Mouse (Mus musculus) embryonic facial prominence, embryonic 13.5 days (tissue): Measurements from ENCODE around the gene Sh3pxd2b. TPM values are rescaled to one million over a fixed set of nuclear protein-coding genes. Genes with fewer than 3 reads are reported as not detected.

Experiments
- ATAC-seq: fragments of 200-750 bp; cut with Nextera tagmentation; 2 replicates; pipeline ENCODE4 v1.8.0; 2017; ENCODE audit warnings: low read depth; ENCODE audit not compliant: insufficient number of reproducible peaks, insufficient read depth, low FRiP score, low TSS enrichment
- H3K27ac ChIP-seq: fragments of 300-500 bp; sonication (generic); 2 replicates; pipeline ENCODE4 v1.5.1; 2015; ENCODE audit warnings: moderate library complexity, mild to moderate bottlenecking, inconsistent platforms
- H3K27me3 ChIP-seq: fragments of 300-500 bp; sonication (generic); 2 replicates; pipeline ENCODE4 v1.6.1; 2015; ENCODE audit warnings: mild to moderate bottlenecking, inconsistent platforms
- H3K36me3 ChIP-seq: fragments of 300-500 bp; sonication (generic); 2 replicates; pipeline ENCODE4 v1.6.1; 2015; ENCODE audit warnings: mild to moderate bottlenecking, inconsistent platforms
- H3K4me1 ChIP-seq: fragments of 300-500 bp; sonication (generic); 2 replicates; pipeline ENCODE4 v1.6.1; 2015; ENCODE audit warnings: inconsistent platforms
- H3K4me2 ChIP-seq: fragments of 300-500 bp; sonication (generic); 2 replicates; pipeline ENCODE4 v1.6.1; 2015; ENCODE audit warnings: moderate library complexity, mild to moderate bottlenecking, inconsistent platforms
- H3K4me3 ChIP-seq: fragments of 300-500 bp; sonication (generic); 2 replicates; pipeline ENCODE4 v1.5.1; 2015; ENCODE audit warnings: mild to moderate bottlenecking, inconsistent platforms
- H3K9ac ChIP-seq: fragments of 300-500 bp; sonication (generic); 2 replicates; pipeline ENCODE4 v1.6.1; 2015; ENCODE audit warnings: mild to moderate bottlenecking, inconsistent platforms
- H3K9me3 ChIP-seq: fragments of 300-500 bp; sonication (generic); 2 replicates; pipeline ENCODE4 v1.6.1; 2016; ENCODE audit warnings: inconsistent platforms
- WGBS: fragments of 180-500 bp; shearing (Covaris S2); methylation state at CpG from one replicate; pipeline ENCODE4 v1.1.7; 2015; ENCODE audit warnings: mixed read lengths; 5-methylcytosine and 5-hydroxymethylcytosine counted together
- polyA plus RNA-seq: library from polyadenylated mRNA; unstranded; fragments of >200 nt; fragmentation: Nextera tagmentation; extraction: Ambion mirVana; gene quantifications from 2 replicates; pipeline ENCODE4 v1.2.1, GENCODE M21; 2015

Sh3pxd2b gene
- polyA plus RNA-seq, 1 experiment from 2014 or later = 29.4 TPM

GRCm38 (mm10) chr11:32309928-32310327, 37.7 kb upstream of the Sh3pxd2b start:
- Histone ChIP-seq H3K27ac (no peak overlapping the region), H3K4me2 (no peak overlapping the region), H3K27me3 (no peaks in the 10 kb centered on the region), H3K9me3 (no peaks in the 10 kb centered on the region), H3K9ac (no peak overlapping the region), H3K4me1 (no peaks in the 10 kb centered on the region), H3K36me3 (no peaks in the 10 kb centered on the region), H3K4me3 (no peak overlapping the region)
- ATAC-seq = no peak
- WGBS = 63% methylated on average over 3 of the region's 3 CpGs

GRCm38 (mm10) chr11:32316009-32316408, 31.6 kb upstream of the Sh3pxd2b start:
- 81% methylated on average over 3 of the region's 3 CpGs for WGBS
- Histone ChIP-seq H3K4me1 (no peaks in the 10 kb centered on the region), H3K9me3 (no peaks in the 10 kb centered on the region), H3K4me2 (no peak overlapping the region), H3K4me3 (no peak overlapping the region), H3K27ac (no peak overlapping the region), H3K9ac (no peak overlapping the region), H3K36me3 (no peaks in the 10 kb centered on the region), H3K27me3 (no peaks in the 10 kb centered on the region)
- ATAC-seq = no peak

- H3K4me3 ChIP-seq = no peak overlapping the region
- ATAC-seq = no peak
- H3K27me3 ChIP-seq = no peaks in the 10 kb centered on the region
- H3K9me3 ChIP-seq = no peaks in the 10 kb centered on the region
- 64% methylated on average over 11 of the region's 11 CpGs for WGBS
- no peak overlapping the region for H3K9ac ChIP-seq
- no peak overlapping the region for H3K27ac ChIP-seq
- H3K36me3 ChIP-seq = no peaks in the 10 kb centered on the region
- H3K4me2 ChIP-seq = no peak overlapping the region
- peaks cover 5% of the 10 kb centered on the region; the same call in 1 of the 2 replicates for H3K4me1 ChIP-seq
These were observed 27.0 kb upstream of the Sh3pxd2b start for GRCm38 (mm10) chr11:32320507-32321195.

GRCm38 (mm10) chr11:32321196-32321565, 26.4 kb upstream of the Sh3pxd2b start:
- WGBS = 40% methylated on average over 8 of the region's 8 CpGs
- Histone ChIP-seq H3K27me3 (no peaks in the 10 kb centered on the region), H3K9me3 (no peaks in the 10 kb centered on the region), H3K4me2 (no peak overlapping the region), H3K9ac (no peak overlapping the region), H3K4me3 (no peak overlapping the region), H3K4me1 (peaks cover 5% of the 10 kb centered on the region; the same call in 1 of the 2 replicates), H3K27ac (no peak overlapping the region), H3K36me3 (no peaks in the 10 kb centered on the region)
- no peak for ATAC-seq

GRCm38 (mm10) chr11:32324609-32325008, 23.0 kb upstream of the Sh3pxd2b start:
- Histone ChIP-seq H3K36me3 (no peaks in the 10 kb centered on the region), H3K4me2 (peak overlapping the region; percentile 55), H3K9ac (peak overlapping the region; percentile 60), H3K4me3 (peak overlapping the region; percentile 27), H3K9me3 (no peaks in the 10 kb centered on the region), H3K4me1 (peaks cover 5% of the 10 kb centered on the region; the same call in 1 of the 2 replicates), H3K27ac (no peak overlapping the region), H3K27me3 (0 out of 2 replicates have a peak, but pooled peaks cover 4% of the 10 kb centered on the region)
- peak; percentile 76 for ATAC-seq
- 12% methylated on average over 15 of the region's 15 CpGs for WGBS

GRCm38 (mm10) chr11:32331075-32331474, 16.5 kb upstream of the Sh3pxd2b start:
- Histone ChIP-seq H3K36me3 (no peaks in the 10 kb centered on the region), H3K4me3 (no peak overlapping the region), H3K4me1 (peaks cover 9% of the 10 kb centered on the region; the same call in 1 of the 2 replicates), H3K27ac (no peak overlapping the region), H3K9ac (no peak overlapping the region), H3K27me3 (0 out of 2 replicates have a peak, but pooled peaks cover 4% of the 10 kb centered on the region), H3K9me3 (no peaks in the 10 kb centered on the region), H3K4me2 (no peak overlapping the region)
- no peak for ATAC-seq
- 48% methylated on average over 6 of the region's 6 CpGs for WGBS

- no peaks in the 10 kb centered on the region for H3K36me3 ChIP-seq
- no peak for ATAC-seq
- peaks cover 9% of the 10 kb centered on the region; the same call in 1 of the 2 replicates for H3K4me1 ChIP-seq
- H3K4me3 ChIP-seq = no peak overlapping the region
- 0 out of 2 replicates have a peak, but pooled peaks cover 4% of the 10 kb centered on the region for H3K27me3 ChIP-seq
- H3K4me2 ChIP-seq = no peak overlapping the region
- H3K9me3 ChIP-seq = no peaks in the 10 kb centered on the region
- no peak overlapping the region for H3K27ac ChIP-seq
- no peak overlapping the region for H3K9ac ChIP-seq
- WGBS = 73% methylated on average over 5 of the region's 5 CpGs
These were observed 15.8 kb upstream of the Sh3pxd2b start for GRCm38 (mm10) chr11:32331861-32332260.

- H3K27me3 ChIP-seq = 0 out of 2 replicates have a peak, but pooled peaks cover 4% of the 10 kb centered on the region
- H3K4me1 ChIP-seq = peaks cover 9% of the 10 kb centered on the region; the same call in 1 of the 2 replicates
- H3K4me2 ChIP-seq = no peak overlapping the region
- WGBS = 85% methylated on average over 2 of the region's 2 CpGs
- H3K4me3 ChIP-seq = no peak overlapping the region
- H3K27ac ChIP-seq = no peak overlapping the region
- H3K9me3 ChIP-seq = no peaks in the 10 kb centered on the region
- no peak for ATAC-seq
- H3K36me3 ChIP-seq = no peaks in the 10 kb centered on the region
- H3K9ac ChIP-seq = no peak overlapping the region
These were observed 14.4 kb upstream of the Sh3pxd2b start for GRCm38 (mm10) chr11:32333235-32333634.

- H3K4me2 ChIP-seq = no peak overlapping the region
- H3K9ac ChIP-seq = no peak overlapping the region
- H3K4me1 ChIP-seq = 0 out of 2 replicates have a peak, but pooled peaks cover 8% of the 10 kb centered on the region
- H3K27ac ChIP-seq = no peak overlapping the region
- no peak overlapping the region for H3K4me3 ChIP-seq
- 90% methylated on average over 6 of the region's 6 CpGs for WGBS
- H3K27me3 ChIP-seq = no peaks in the 10 kb centered on the region
- H3K36me3 ChIP-seq = no peaks in the 10 kb centered on the region
- ATAC-seq = no peak
- no peaks in the 10 kb centered on the region for H3K9me3 ChIP-seq
These were observed 11.1 kb upstream of the Sh3pxd2b start for GRCm38 (mm10) chr11:32336435-32336907.

GRCm38 (mm10) chr11:32339131-32339531, 8.5 kb upstream of the Sh3pxd2b start:
- Histone ChIP-seq H3K9ac (no peak overlapping the region), H3K27ac (no peak overlapping the region), H3K4me1 (0 out of 2 replicates have a peak, but pooled peaks cover 8% of the 10 kb centered on the region), H3K27me3 (no peaks in the 10 kb centered on the region), H3K9me3 (no peaks in the 10 kb centered on the region), H3K4me3 (no peak overlapping the region), H3K36me3 (no peaks in the 10 kb centered on the region), H3K4me2 (no peak overlapping the region)
- WGBS = 65% methylated on average over 2 of the region's 2 CpGs
- ATAC-seq = no peak

GRCm38 (mm10) chr11:32340476-32341473, 6.8 kb upstream of the Sh3pxd2b start:
- no peaks in the 10 kb centered on the region for H3K27me3 ChIP-seq
- no peak for ATAC-seq
- WGBS = 33% methylated on average over 17 of the region's 17 CpGs
- H3K27ac ChIP-seq = no peak overlapping the region
- H3K4me1 ChIP-seq = 0 out of 2 replicates have a peak, but pooled peaks cover 6% of the 10 kb centered on the region
- no peak overlapping the region for H3K4me3 ChIP-seq
- H3K36me3 ChIP-seq = no peaks in the 10 kb centered on the region
- no peak overlapping the region for H3K9ac ChIP-seq
- H3K4me2 ChIP-seq = no peak overlapping the region
- H3K9me3 ChIP-seq = no peaks in the 10 kb centered on the region
